Comparison of ENCODE assay signal across 9 mouse cellular contexts in genomic region chr6:88971729-88972128, GRCm38 (mm10).
DNase-seq lines count a peak whose midpoint lies in the region; TF ChIP-seq lines count a peak whose summit lies in the region.
"Had no signal": no experiment of that assay in that cellular context is flagged by ENCODE, and none has a peak within 500 bp of the region (broad histone marks: within the 10 kb centered on the region; RNA-seq: fewer than 3 reads in every experiment).

No protein-coding gene starts in this region.

- H3K27me3 ChIP-seq in heart, adult 2 months (ENCODE audit: control insufficient read depth, insufficient read depth, low read length): no peaks in the 10 kb centered on the region

- TF ChIP-seq POLR2A in bone marrow macrophage, adult 2 months (IDR thresholded peaks at IDR 0.05; ENCODE audit: borderline replicate concordance, low read depth, low read length): no peak
- TF ChIP-seq POLR2A in heart, adult 2 months (IDR thresholded peaks at IDR 0.05; ENCODE audit: insufficient read depth, low read depth, low read length): no peak

- no peak for TF ChIP-seq CTCF in bone marrow macrophage, adult 2 months (IDR thresholded peaks at IDR 0.05; ENCODE audit: low read depth, low read length)
- no peak for TF ChIP-seq CTCF in heart, adult 2 months (IDR thresholded peaks at IDR 0.05)

- DNase-seq in cerebellum, adult 11-12 months: peak; percentile 52
- no peak for DNase-seq in cerebellum, postnatal 10 days
- peak; percentile 55 to 65 for DNase-seq in frontal cortex, postnatal 14 days (ENCODE audit: low spot score in 2 of 2)
- DNase-seq in left cerebral cortex, postnatal 25 days (ENCODE audit: low spot score in 2 of 2): peak; percentile 71 to 93
- no peak for DNase-seq in spleen, postnatal 4 days (ENCODE audit: low spot score in 2 of 2)
- no peak for DNase-seq in heart, adult 2 months
- DNase-seq in gastrocnemius, adult 18-20 months (ENCODE audit: low spot score): no peak

- intact Hi-C loops in left cerebral cortex, postnatal 25 days (cut with DNase I): loop anchor here (5.0 kb wide), 1 partner anchor 76 kb away; no protein-coding TSS in a partner anchor
- intact Hi-C loops in heart, adult 2 months (cut with DNase I): no loop called here

- 44% methylated on average over 9 of the region's 9 CpGs for WGBS in heart, adult 2 months

- peaks cover 23% of the 10 kb centered on the region for H3K4me1 ChIP-seq in bone marrow macrophage, adult 2 months (ENCODE audit: control insufficient read depth, insufficient read depth, low read length)
- H3K4me1 ChIP-seq in heart, adult 2 months (ENCODE audit: control insufficient read depth, insufficient read depth, low read length): no peaks in the 10 kb centered on the region
- H3K4me1 ChIP-seq: limb, embryonic 13.5 days had no signal

- H3K36me3 ChIP-seq in heart, adult 2 months (ENCODE audit: control insufficient read depth, insufficient read depth, low read length): no peaks in the 10 kb centered on the region
- H3K36me3 ChIP-seq: limb, embryonic 13.5 days had no signal

- H3K27ac ChIP-seq in bone marrow macrophage, adult 2 months (ENCODE audit: insufficient read depth, low read depth, low read length): peak overlapping the region; percentile 68
- no peak overlapping the region for H3K27ac ChIP-seq in heart, adult 2 months
- H3K27ac ChIP-seq: limb, embryonic 13.5 days had no signal

- no peak for TF ChIP-seq EP300 in heart, adult 2 months (IDR thresholded peaks at IDR 0.05; ENCODE audit: insufficient read depth, low read depth, low read length)

- H3K79me2 ChIP-seq in heart, adult 2 months (replicated peaks; ENCODE audit: control insufficient read depth, insufficient read depth, low read length): no peaks in the 10 kb centered on the region

- H3K4me3 ChIP-seq in bone marrow macrophage, adult 2 months (ENCODE audit: insufficient read depth, low read length): no peak overlapping the region
- H3K4me3 ChIP-seq in heart, adult 2 months: no peak overlapping the region
- H3K4me3 ChIP-seq: limb, embryonic 13.5 days had no signal

- H3K9ac ChIP-seq in heart, adult 2 months (ENCODE audit: low read depth, low read length): no peak overlapping the region
- H3K9ac ChIP-seq: limb, embryonic 13.5 days had no signal

Comparison
In these comparisons a context has a peak if more than half of its experiments do, and no peak if none do; other contexts are left out.
1. DNase-seq: peak in cerebellum, adult 11-12 months (single experiment), frontal cortex, postnatal 14 days (2 of 2) and left cerebral cortex, postnatal 25 days (2 of 2); none in cerebellum, postnatal 10 days (0 of 2), spleen, postnatal 4 days (0 of 2), heart, adult 2 months (0 of 2) and gastrocnemius, adult 18-20 months (single experiment).